Mouse (Mus musculus): ENCODE measurements around the gene Abl2.
"Not testable (repeated sequence)": the region's sequence is repeated elsewhere in the genome, so short reads cannot be mapped to it uniquely, and the experiment has no call there.

The Abl2 gene

DNA sequence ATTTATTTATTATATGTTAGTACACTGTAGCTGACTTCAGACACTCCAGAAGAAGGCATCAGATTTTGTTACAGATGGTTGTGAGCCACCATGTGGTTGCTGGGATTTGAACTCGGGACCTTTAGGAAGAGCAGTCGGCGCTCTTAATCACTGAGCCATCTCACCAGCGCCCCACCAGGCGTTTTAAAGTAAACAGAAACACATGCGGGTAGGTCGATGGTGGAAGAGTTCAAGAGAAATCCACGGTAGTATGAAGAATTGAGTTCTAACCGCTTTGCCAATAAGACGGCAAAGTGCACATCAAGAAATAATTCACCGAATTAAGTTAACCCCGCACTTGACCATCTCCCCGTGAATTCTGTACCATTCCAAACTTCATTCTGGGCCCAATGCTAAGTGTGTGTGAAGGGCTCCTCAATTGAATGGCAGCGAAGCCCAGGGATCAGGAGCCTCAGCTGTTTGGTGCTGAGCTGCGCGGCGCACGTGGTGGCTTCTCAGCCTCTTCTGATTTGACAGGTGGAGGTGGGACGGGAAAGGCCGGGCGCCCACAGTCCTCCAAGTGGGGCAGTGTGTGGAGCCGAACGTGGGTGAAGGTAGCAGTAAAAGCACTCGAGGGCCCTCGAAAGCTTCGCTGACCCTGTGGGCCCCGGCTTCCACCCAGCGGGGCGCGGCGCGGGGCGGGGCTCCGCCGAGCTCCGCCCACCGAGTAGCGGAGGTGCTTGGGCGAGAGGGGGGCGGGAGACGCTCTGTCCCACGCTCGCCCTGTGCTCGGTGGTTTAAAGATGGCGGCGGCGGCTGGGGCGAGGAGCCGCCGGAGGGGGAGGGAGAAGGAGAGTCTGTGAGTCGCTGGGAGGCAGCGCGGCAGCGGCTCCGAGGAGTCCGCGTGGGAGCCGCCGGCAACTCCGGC, at the start of gene Abl2:
Gene Abl2, plus strand, starts transcription at position 763 of the 907 bp plus-strand sequence.
- DNase-seq (ENCODE audit: low spot score): peak; percentile 83

DNA sequence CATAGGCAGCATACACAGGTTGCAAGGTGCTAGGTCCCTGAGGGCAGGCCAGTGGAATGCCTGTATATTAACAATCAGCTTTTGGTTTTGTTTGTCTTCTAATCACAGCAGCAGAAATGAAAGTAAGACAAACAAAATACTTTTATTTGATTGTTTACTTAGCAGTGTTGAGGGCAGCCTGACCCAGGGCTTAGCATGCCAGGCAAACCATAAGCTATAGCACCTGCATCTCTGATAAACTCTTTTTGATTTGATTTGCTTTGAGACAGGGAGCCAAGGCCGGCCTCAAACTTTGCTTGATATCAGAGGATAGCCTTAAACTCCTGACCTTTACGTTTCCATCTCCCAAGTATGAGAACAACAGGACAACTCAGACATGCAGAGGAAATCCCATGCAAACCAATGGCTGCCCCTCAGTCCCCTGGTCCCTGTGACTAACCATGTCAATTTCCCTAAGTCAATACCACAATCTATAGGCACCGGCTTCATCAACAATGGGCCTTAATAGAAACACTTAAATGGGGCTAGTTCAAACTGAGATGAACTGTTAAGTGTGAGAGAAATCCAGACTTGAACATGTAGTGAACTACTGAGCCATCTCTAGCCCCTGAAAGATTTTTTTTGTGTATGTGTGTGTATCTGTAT, 38.3 kb upstream of the Abl2 start:
- no peak for DNase-seq (ENCODE audit: low spot score)

GRCm38 (mm10) chr1:156521796-156522517, 36.6 kb upstream of the Abl2 start:
- no peak for DNase-seq (ENCODE audit: low spot score)

GRCm38 (mm10) chr1:156523842-156524241, 34.7 kb upstream of the Abl2 start, which contains the start of gene Gm10031:
Gene Gm10031, plus strand, starts transcription at chr1:156524012.
- DNase-seq (ENCODE audit: low spot score): not testable (repeated sequence)

GRCm38 (mm10) chr1:156532476-156533175, 26.0 kb upstream of the Abl2 start:
- not testable (repeated sequence) for DNase-seq (ENCODE audit: low spot score)

DNA sequence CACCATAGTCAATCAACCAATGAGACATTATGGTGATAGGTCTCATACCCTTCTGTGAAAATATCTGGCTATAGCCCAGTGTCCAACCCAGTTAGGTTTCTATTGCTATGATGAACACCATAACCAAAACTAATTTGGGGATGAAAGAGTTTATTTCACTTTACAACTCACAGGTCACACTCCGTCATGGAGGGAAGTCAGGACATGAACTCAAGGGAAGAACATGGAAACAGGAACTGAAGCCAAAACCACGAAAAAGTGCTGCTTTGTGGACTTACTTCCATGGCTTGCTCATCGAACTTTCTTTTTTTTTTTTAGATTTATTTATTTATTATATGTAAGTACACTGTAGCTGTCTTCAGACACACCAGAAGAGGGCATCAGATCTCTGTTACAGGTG, 25.1 kb upstream of the Abl2 start:
- DNase-seq (ENCODE audit: low spot score): no peak

GRCm38 (mm10) chr1:156533911-156534310, 24.7 kb upstream of the Abl2 start:
- DNase-seq (ENCODE audit: low spot score): no peak

DNA sequence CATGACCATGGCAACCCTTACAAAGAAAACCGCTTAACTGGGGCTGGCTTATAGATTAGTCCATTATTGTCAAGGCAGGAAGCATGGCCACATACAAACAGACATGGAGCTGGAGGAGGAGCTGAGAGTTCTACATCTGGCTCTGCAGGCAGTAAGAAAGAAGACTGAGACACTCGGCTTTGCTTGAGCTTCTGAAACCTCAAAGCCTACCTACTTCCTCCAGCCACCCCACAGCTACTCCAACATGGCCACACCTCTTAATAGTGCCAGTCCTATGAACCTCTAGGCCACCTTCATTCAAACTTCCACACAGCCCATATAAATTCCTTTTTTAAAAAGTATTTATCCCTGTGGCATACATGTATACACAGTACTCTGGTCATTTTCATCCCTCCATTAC, 21.6 kb upstream of the Abl2 start:
- DNase-seq (ENCODE audit: low spot score): no peak

GRCm38 (mm10) chr1:156537701-156538100, 20.9 kb upstream of the Abl2 start:
- no peak for DNase-seq (ENCODE audit: low spot score)

GRCm38 (mm10) chr1:156538382-156538781, 20.2 kb upstream of the Abl2 start:
- no peak for DNase-seq (ENCODE audit: low spot score)

DNA sequence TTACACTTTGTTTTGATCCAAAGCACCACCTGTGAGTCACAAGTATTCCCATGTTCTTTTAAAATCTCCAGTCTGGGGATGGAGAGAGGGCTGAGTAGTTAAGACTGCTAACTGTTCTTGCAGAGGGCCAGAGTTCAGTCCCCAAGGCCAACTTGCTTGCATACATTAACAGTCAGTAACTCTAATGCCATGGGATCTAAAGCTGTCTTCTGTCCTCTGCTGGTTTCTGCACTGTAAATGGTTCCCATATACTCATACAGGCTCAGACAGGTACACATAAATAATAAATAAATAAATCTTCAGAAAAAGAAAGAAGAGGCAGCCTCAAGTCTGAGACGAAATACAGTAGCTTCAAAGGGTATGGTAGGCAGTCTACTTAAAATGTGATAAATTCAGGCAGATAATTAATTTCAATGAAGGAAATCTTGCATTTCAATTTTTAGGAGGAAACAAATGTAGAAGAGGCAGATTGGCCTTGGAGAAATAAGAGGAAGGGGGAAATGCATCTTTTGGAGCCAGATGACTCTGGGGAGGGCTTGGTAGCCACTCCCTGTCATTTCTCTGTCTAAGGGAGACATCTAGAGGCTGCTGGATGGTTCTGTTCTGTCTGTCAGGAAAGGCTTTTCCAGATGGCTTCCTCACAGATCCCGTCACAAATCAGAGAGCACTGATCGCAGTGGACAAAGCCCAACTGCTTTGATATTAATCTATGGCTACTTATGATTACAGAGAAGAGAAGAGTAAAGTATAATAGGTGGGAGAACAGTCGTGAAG, 18.6 kb upstream of the Abl2 start:
- DNase-seq (ENCODE audit: low spot score): peak; percentile 51

DNA sequence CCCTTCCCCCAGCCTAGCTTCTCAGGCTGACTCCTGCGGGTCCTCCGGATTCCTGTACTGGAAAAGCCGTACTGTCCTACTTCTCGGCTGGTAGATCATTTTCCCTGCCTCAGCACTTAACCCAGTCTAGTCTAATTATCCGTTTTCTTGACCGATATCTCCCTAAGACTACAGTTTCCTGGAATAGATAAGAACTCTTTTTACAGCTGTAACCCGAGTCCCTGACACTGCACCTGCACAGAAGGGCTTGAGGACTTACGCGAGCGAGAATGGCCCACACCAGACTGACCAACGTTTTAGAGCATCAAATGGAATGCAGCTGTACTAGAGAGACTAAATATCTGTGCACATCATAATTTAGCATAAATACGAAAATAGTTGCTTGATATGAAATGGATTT, 14.6 kb upstream of the Abl2 start:
- DNase-seq (ENCODE audit: low spot score): no peak

DNA sequence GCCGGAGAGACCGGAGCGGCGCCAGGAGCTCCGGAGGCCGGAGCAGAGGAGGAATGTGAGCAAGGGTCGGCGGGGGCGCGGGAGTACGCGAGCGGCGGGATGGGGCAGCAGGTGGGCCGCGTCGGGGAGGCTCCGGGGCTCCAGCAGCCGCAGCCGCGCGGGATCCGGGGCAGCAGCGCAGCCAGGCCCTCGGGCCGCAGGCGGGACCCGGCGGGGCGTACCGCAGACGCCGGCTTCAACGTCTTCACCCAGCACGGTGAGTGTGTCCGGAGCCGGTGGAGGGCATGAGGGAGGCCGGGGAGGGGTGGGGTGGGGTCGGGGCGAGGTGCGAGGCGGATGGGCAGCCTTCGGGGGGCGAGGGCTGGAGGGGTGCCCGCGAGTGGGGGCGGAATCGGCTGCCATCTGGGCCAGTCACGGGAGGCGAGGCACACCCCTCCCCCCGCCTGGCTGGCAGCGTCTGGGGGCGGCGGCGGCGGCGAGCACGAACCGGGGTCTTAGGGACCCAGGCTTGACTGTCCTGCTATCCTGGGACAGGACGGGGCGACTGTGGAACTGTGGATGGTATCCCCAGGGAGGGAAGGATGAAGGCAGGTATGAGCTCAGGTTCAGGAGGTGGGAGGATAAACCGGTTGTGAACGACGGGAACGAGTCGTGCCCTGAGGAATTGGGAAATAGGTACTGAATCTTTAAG, 509 bp downstream of the Abl2 start:
- DNase-seq (ENCODE audit: low spot score): peak; percentile 33

GRCm38 (mm10) chr1:156559641-156560020, 1.0 kb downstream of the Abl2 start:
- no peak for DNase-seq (ENCODE audit: low spot score)

DNA sequence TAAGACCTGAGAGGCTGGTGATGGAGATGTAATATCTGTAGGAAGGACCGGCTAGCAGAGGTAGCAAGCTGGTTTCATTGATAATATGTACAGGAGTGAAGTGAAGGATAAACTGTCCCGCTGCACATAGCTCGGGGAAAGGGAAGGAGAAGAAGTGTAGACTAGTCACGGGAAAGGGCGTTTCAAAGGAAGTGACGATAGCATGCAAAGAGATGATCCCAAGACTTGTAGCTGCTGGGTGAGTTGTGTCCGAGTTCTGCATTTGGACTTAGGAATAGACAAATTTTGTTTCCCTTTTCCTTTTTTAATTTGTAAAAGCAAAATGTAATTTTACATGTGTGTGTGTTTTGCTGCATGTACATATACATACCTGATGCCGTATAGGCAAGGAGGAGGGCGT, 1.9 kb downstream of the Abl2 start:
- DNase-seq (ENCODE audit: low spot score): no peak

- peak; percentile 58 for DNase-seq (ENCODE audit: low spot score)
Measured at GRCm38 (mm10) chr1:156565328-156565727, 6.7 kb downstream of the Abl2 start.

DNA sequence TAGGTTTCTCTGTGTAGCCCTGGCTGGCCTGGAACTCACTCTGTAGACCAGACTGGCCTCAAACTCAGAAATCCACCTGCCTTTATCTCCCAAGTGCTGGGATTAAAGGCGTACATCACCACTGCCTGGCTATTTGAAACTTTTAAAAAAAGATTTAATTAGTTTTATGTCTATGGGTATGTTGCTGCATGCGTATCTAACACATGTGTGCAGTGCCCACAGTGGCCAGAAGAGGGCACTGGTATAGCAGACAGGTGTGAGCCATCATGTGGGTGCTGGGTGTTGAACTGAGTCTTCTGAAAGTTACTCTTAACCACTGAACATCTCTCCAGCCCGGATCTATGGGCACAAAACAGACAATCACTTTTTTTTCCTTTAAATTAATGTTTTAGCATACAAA, 7.5 kb downstream of the Abl2 start:
- peak; percentile 15 for DNase-seq (ENCODE audit: low spot score)

GRCm38 (mm10) chr1:156569615-156570014, 11.0 kb downstream of the Abl2 start:
- DNase-seq (ENCODE audit: low spot score): no peak

DNA sequence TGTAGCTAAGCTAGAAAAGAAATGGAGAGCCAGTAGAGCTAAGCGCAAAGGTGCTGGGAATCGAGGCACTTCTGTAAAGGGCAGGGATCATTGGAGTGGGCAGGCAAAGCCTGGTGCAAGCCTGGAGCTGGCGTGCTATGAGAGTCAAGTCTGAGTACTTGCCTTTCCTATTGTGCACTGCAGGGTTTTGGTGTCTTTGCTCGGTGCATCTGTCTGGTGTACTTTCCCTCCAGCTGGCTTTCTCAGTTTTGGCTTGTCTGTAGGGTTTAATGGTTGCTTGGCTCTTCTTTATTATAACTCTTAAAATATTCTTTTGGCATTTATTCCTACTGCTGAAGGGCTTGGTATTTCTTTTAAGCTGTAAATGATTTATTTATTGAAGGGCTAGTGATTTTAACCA, 14.4 kb downstream of the Abl2 start:
- no peak for DNase-seq (ENCODE audit: low spot score)

DNA sequence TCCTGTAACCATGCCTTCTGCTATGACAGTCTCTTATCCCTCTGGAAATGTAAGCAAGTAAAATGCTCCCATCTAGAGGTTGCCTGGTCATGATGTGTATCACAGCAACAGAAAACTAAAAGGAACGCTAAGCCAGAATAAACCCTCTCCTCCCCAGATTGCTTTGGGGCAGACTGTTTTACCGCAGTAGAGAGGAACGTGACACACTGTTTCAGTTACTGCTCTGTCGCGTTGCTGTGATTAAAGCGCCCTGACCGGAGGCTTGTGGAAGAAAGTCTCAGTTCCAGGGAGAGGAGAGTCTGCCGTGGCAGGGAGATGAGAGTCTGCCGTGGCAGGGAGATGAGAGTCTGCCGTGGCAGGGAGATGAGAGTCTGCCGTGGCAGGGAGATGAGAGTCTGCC, 22.6 kb downstream of the Abl2 start:
- DNase-seq (ENCODE audit: low spot score): no peak

- peak; percentile 22 for DNase-seq (ENCODE audit: low spot score)
Measured at GRCm38 (mm10) chr1:156584175-156584574, 25.6 kb downstream of the Abl2 start.
